Mouse (Mus musculus) thymus, postnatal 10 days (tissue): ENCODE data around the gene Tmem189.

Experiments
- DNase-seq, 2 experiments: peaks; one replicate each; pipeline ENCODE4 v3.0.0; 2021; ENCODE audit warnings: low spot score in 2 of 2

Tmem189 gene

DNA sequence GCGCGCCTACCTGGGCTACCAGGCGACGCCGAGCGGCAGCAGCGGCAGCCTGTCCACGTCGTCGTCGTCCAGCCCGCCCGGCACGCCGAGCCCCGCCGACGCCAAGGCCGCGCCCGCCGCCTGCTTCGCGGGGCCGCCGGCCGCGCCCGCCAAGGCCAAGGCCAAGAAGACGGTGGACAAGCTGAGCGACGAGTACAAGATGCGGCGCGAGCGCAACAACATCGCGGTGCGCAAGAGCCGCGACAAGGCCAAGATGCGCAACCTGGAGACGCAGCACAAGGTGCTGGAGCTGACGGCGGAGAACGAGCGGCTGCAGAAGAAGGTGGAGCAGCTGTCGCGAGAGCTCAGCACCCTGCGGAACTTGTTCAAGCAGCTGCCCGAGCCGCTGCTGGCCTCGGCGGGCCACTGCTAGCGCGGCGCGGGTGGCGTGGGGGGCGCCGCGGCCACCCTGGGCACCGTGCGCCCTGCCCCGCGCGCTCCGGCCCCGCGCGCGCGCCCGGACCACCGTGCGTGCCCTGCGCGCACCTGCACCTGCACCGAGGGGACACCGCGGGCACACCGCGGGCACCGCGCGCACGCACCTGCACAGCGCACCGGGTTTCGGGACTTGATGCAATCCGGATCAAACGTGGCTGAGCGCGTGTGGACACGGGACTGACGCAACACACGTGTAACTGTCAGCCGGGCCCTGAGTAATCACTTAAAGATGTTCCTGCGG lies at the start of gene Tmem189:
Tmem189 (minus strand) TSS at position 322 of the 718 bp plus-strand sequence.
- peak; percentile 44 to 48 for DNase-seq

- DNase-seq: no peak
These were observed 49.4 kb upstream of the Tmem189 start for GRCm38 (mm10) chr2:167739030-167739429.

GRCm38 (mm10) chr2:167734861-167735260 lies 45.2 kb upstream of the Tmem189 start:
- no peak for DNase-seq

GRCm38 (mm10) chr2:167731149-167731548 lies 41.5 kb upstream of the Tmem189 start:
- DNase-seq: no peak

- no peak for DNase-seq
These were observed 40.4 kb upstream of the Tmem189 start for GRCm38 (mm10) chr2:167730036-167730435.

- DNase-seq: no peak
These were observed 37.5 kb upstream of the Tmem189 start for GRCm38 (mm10) chr2:167727161-167727560.

GRCm38 (mm10) chr2:167725879-167726278 lies 36.3 kb upstream of the Tmem189 start:
- DNase-seq: no peak

- DNase-seq: peak; percentile 14 to 27
These were observed 34.1 kb upstream of the Tmem189 start for GRCm38 (mm10) chr2:167723589-167724206.

GRCm38 (mm10) chr2:167722538-167722937 lies 32.9 kb upstream of the Tmem189 start:
- no peak for DNase-seq

DNA sequence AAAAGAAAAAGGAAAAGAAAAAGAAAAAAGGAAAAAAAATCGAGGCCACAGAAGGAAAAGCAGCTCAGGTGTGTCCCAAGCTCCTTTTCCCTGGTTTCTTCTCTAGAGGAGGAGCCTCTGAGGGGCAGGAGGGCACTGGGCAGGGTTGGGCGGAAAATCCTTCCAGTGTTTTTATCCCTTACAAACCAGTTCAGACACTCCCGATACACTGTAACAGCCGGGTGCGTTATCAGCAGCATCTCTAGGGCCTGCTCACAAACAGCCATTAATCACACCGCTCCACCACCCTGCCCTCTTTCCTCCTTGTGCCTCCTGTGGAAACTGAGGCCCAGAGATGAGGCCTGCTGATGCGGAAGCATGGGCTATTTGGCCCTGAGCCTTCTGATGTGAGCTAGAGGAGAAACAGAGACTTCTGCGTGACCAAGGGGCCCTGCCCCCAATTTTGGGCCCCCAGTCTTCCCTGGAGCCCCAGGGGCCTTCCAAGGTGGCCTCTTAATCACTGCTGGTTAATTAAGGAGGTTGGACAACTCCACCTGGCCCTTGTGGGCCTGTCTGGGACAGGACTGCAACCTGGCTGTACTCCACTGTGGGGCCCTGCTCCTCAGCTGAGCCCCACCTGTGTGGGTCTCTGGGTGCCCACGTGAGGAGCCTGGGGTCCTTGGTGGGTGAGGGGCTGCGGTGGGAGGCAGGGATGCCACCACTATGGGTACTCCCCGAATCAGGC lies 31.7 kb upstream of the Tmem189 start:
- no peak for DNase-seq

DNA sequence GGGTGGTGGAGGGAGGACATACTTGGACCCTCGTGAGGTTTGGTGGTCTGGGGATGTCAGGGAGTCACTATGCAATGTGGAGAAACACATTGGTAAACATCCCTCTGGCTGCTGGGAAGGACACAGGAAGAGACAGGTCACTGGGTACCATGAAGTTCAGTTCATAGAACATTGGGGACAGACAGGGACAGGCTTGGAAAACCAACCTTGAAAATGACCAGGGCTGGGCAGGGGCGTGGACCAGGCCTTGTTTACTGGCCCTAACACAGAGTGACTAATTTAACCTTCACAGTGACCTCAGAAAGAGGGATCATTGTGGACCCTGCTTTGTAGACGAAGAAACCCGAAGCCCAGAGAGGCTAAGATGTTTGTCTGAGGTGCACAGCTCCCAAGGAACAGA lies 29.9 kb upstream of the Tmem189 start:
- no peak for DNase-seq

DNA sequence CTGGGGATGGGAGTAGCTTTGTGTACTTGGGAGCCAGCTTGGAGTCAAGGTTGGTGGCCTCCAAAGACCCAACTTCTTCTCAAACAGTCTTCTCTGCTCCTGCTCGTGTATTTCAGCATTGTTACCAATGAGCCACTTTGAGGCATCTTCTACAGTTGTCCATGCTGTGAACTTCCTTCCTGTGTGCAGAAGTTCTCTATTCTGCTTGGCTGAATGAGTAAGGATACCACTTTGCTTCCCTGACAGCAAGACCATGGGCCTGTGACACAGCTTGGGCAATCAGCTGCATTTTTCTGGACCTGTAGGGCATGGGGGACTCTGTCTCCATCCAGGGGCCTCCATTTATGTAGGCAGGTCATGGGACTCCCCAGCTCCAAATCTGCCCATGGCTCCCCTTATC lies 27.6 kb upstream of the Tmem189 start:
- DNase-seq: no peak

GRCm38 (mm10) chr2:167715008-167715407 lies 25.4 kb upstream of the Tmem189 start:
- no peak for DNase-seq

DNA sequence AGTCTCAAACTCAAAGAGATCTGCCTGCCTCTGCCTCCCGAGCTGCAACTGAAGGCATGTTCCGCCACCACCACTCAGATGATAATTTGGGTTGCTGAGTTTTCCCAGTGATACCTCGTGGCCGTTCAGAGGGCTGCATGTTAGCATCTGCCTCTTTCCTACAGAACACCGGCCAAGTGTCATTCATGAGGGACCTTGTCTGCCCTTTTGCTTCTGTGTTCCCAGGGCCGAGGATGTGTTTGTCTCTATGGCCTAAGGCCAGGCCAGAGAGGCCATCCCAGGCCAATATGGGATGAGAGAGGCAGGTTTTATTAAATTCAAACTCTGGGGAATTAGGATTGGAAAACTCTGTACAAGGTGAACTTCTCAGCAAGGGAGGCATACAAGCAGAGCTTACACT lies 24.7 kb upstream of the Tmem189 start:
- no peak for DNase-seq

DNA sequence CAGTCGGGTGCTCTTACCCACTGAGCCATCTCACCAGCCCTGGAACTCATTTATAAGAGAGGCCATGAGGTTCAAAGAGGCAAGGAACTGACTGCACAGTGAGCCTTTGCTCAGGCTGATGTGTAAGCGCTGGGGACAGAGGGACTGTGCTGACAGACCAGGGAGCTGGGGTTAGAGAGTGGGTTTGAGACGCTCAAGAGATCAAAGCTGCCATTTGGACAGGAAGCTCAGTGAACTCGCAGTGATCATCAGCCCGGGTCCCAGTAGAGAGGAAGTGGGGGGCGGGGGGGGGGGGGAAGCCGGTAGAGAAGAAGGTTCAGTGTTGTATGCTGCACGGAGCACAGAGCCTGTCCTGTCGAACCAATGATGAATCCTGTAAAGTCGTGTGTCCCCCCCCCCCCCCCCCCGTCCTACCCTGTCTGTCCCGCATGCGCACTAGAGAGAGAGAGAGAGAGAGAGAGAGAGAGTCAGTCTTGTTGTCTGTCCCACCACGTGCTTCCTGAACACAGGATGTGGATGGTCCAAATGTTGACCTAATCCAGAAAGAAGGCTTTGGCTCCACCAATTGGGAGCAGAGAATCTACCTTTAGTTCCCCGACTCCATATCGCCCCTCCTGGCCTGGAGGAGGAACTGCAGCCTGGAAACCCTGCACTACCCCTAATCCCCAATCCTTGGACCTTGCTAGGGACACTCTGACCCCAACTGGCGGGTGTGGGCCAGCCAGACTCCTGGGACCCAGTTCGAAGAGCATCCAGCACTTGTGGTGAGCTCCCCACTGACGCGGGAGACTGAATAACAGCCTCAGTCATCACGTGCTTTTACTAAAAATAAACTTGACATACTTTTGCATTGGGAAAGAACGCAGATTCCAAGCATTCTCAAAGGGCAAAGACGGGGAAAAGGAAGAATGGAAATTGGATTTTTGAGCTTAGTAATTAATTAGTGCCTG lies 23.5 kb upstream of the Tmem189 start:
- no peak for DNase-seq

DNA sequence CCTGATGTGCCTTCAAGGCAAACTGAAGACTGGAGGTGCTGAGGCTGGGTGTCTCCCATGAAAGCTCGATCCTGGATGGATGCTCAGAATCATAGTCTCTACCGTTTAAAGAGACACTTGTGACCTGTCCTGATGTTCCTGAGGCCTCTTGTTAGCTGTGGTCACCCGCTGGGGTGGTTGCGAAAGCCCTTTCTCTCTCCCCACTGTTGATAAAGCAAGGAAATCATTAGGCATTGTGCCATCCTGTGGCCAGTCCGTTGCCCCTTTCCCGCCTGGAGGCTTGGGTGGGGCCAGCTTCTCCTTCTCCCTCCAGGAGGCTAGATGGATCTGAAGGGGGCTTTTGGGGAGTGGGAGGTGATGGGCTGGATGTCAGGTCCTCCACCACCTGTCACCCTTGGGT lies 21.0 kb upstream of the Tmem189 start:
- no peak for DNase-seq

DNA sequence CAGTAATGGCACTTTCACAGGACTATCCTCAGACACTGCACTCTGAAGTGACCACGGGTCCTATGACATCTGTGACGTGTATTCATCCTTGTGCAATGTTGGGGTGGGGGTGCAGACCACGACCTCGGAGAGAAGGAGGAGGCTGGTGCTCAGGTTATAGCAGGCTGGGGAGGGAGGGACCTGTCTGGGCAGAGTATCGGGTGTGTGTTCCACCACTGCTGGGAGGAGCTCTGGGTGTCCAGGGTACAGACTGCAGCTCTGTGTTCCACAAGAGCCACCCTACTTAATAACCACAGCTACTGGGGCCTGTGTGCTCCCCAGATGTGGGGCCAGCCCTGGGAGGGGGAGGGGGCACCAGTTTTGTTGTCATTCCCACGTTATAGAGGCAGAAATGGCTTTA lies 20.3 kb upstream of the Tmem189 start:
- no peak for DNase-seq

GRCm38 (mm10) chr2:167708373-167708772 lies 18.8 kb upstream of the Tmem189 start:
- DNase-seq: no peak

DNA sequence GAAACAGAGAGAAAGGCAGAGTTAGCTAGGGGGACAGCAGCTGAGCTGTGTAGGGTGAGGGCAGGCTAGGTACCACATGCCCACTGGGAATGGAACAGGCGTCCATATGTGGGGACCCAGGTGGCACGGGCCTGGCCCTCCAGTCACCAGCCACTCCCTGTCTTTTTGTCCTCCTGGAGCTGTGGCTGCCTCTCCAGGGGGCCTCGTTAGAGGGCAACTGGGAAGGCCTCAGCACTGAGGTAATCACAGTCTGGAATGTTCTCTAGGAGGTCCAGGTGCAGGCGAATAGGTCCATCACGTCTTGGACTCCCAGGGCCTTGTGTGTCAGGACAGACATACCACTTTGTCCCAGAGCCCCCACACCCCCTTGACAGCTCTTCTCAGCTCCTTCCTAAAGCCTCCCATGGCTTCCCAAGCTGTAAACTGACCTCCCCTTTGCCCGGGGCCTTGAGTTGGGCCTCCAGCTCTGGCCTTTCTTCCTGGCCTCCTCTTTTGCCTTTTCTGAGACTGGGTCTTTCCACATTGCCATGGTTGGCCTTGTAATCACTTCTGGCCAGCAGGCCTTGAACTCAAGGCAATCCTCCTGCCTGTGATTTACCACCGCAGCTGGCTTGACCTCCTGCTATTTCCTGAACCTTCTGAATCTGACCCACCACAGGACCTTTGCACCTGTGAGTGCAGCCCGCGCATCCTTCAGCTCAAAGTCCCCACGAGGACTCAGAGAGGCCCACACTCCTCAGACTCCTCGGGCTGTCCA lies 16.7 kb upstream of the Tmem189 start:
- no peak for DNase-seq

DNA sequence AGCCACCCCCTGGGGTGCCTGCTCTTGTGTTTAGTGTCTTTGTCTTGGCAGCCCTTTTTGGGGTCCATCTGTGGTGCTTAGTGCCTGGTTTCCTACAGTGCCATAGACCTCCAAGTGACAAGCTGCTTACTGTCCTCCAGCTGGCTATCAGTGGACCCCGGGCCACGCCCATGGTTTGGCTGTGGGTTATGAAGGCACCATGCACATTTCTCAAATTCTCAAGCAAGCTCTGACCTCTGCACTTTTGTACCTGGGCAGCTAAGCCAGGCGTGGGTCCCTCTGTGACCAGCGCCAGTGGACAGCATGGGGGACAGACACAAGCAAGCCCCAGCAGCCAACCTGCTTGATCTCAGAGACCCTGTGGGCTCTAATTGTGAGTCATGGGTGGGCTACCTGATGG lies 14.8 kb upstream of the Tmem189 start:
- DNase-seq: no peak

GRCm38 (mm10) chr2:167702126-167702525 lies 12.5 kb upstream of the Tmem189 start:
- no peak for DNase-seq
